Mouse (Mus musculus) left cerebral cortex, postnatal 10 days (tissue): ENCODE data around the gene Ndufa8. TPM values are rescaled to one million over a fixed set of nuclear protein-coding genes. Genes with fewer than 3 reads are reported as not detected.

Source experiments
- DNase-seq, 2 experiments: peaks; one replicate each; pipeline ENCODE4 v3.0.0; 2021 to 2022; ENCODE audit warnings: low spot score in 2 of 2, mixed read lengths in 1 of 2; ENCODE audit errors: extremely low spot score in 1 of 2
- intact Hi-C: fragments of 180-260 bp; cut with DNase I; formaldehyde crosslinking; loops from one replicate; pipeline ENCODE4 v1.15.1; 2025
- total RNA-seq, 2 experiments: library from RNA; stranded (reverse); gene quantifications; 2 replicates each; pipeline ENCODE4 v1.2.3; 2021

The Ndufa8 gene
- total RNA-seq, 2 experiments from 2014 or later: 167 to 177 TPM

- intact Hi-C loops: no loop called here
- no peak for DNase-seq
These were observed 50.0 kb downstream of the Ndufa8 start for GRCm38 (mm10) chr2:35999212-35999611.

- DNase-seq: no peak
- intact Hi-C loops: no loop called here
These were observed 50.8 kb downstream of the Ndufa8 start for GRCm38 (mm10) chr2:35998416-35998815.

GRCm38 (mm10) chr2:35996753-35997152, 52.5 kb downstream of the Ndufa8 start:
- intact Hi-C loops: no loop called here
- DNase-seq: no peak

GRCm38 (mm10) chr2:35994303-35994702, 54.9 kb downstream of the Ndufa8 start:
- intact Hi-C loops: no loop called here
- DNase-seq: no peak

- intact Hi-C loops: no loop called here
- no peak for DNase-seq
These were observed 55.7 kb downstream of the Ndufa8 start for GRCm38 (mm10) chr2:35993481-35993880.

- no peak for DNase-seq
- intact Hi-C loops: no loop called here
These were observed 56.9 kb downstream of the Ndufa8 start for GRCm38 (mm10) chr2:35992259-35992658.

Other genes with a start within 250 kb of the Ndufa8 start
- 10 to 100 TPM; 16.1 to 16.3 TPM for gene Ttll11, start 69.5 kb downstream of the Ndufa8 start, total RNA-seq
- gene Morn5, start 52 bp upstream of the Ndufa8 start, total RNA-seq: 1 to 10 TPM; 1.0 to 1.6 TPM
- 10 to 100 TPM; 26.1 to 29.5 TPM for gene Lhx6, start 56.0 kb upstream of the Ndufa8 start, total RNA-seq
- 10 to 100 TPM; 16.1 to 17.3 TPM for gene Mrrf, start 87.0 kb upstream of the Ndufa8 start, total RNA-seq
- gene Rbm18, start 87.4 kb upstream of the Ndufa8 start, total RNA-seq: 10 to 100 TPM; 53.4 to 54.7 TPM
- 10 to 100 TPM; 11.8 to 13.0 TPM for gene Ptgs1, start 181.0 kb upstream of the Ndufa8 start, total RNA-seq